Mouse (Mus musculus): ENCODE measurements at regions not wholly inside any gene's neighbourhood (a gene's known extent, or its start where the extent isn't known, plus 50 kb on each side); places are given as distances from the start of the nearest gene placed in this dataset.

GRCm38 (mm10) chr9:68592976-68593375 is 60.6 kb upstream of the Rora start:
- no peak overlapping the region for H3K27ac ChIP-seq (ENCODE audit: insufficient read depth, low read depth)
- dilution Hi-C loops (cut with MboI; ENCODE audit: extremely low pct_ligation_motif_present, extremely low pct_unique_long_range_greater_than_20kb, low sequenced_read_pairs) (no loop called here), in situ Hi-C loops (cut with MboI; ENCODE audit: low pct_ligation_motif_present, low pct_unique_long_range_greater_than_20kb, low sequenced_read_pairs) (no loop called here)
- H3K9ac ChIP-seq (ENCODE audit: insufficient read depth, low read depth): no peak overlapping the region
- no peaks in the 10 kb centered on the region for H3K79me2 ChIP-seq (replicated peaks; ENCODE audit: control insufficient read depth, extremely low read depth, insufficient read depth, poor library complexity, severe bottlenecking)
- peaks cover 73% of the 10 kb centered on the region for H3K9me3 ChIP-seq (replicated peaks; ENCODE audit: low read length)
- no peaks in the 10 kb centered on the region for H3K4me1 ChIP-seq (ENCODE audit: control insufficient read depth in 1 of 2, insufficient read depth in 2 of 2)
- H3K4me3 ChIP-seq (replicated peaks in 1 of 3; ENCODE audit: low read depth in 2 of 3, low read length in 2 of 3, poor library complexity in 1 of 3): no peak overlapping the region
- H3K4me2 ChIP-seq (ENCODE audit: insufficient read depth, low read depth, poor library complexity, severe bottlenecking): no peak overlapping the region
- H3K27me3 ChIP-seq (replicated peaks): no peaks in the 10 kb centered on the region
- no peaks in the 10 kb centered on the region for H3K36me3 ChIP-seq (replicated peaks in 1 of 2; ENCODE audit: control insufficient read depth in 1 of 2, insufficient read depth in 1 of 2, low read length in 1 of 2)
- DNase-seq (ENCODE audit: extremely low read depth): no peak
- TF ChIP-seq POLR2A (IDR thresholded peaks at IDR 0.05; ENCODE audit: low read depth, low read length) (no peak), BHLHE40 (IDR thresholded peaks at IDR 0.05; ENCODE audit: low read depth, low read length) (no peak), NELFE (IDR thresholded peaks at IDR 0.05; ENCODE audit: low read depth, low read length) (no peak), ZNF384 (IDR thresholded peaks at IDR 0.05; ENCODE audit: low read depth, low read length) (no peak), MXI1 (IDR thresholded peaks at IDR 0.05; ENCODE audit: low read depth, low read length) (no peak), NRF1 (IDR thresholded peaks at IDR 0.05; ENCODE audit: low read depth, low read length) (no peak), ZC3H11A (IDR thresholded peaks at IDR 0.05; ENCODE audit: low read depth, low read length) (no peak), POLR2AphosphoS2 (IDR thresholded peaks at IDR 0.05; ENCODE audit: low read depth, low read length) (no peak), KAT2A (IDR thresholded peaks at IDR 0.05; ENCODE audit: insufficient replicate concordance, low read length) (no peak), JUND (conservative IDR thresholded peaks at IDR 0.05; ENCODE audit: low read depth, low read length) (no peak), ZKSCAN1 (IDR thresholded peaks at IDR 0.05; ENCODE audit: borderline replicate concordance, low read depth, low read length) (no peak), ELF1 (IDR thresholded peaks at IDR 0.05; ENCODE audit: low read depth, low read length) (no peak), RCOR1 (conservative IDR thresholded peaks at IDR 0.05; ENCODE audit: low read depth, low read length) (no peak), SMC3 (IDR thresholded peaks at IDR 0.05; ENCODE audit: low read depth, low read length) (no peak)

- no peak overlapping the region for H3K4me2 ChIP-seq (ENCODE audit: insufficient read depth, low read depth, poor library complexity, severe bottlenecking)
- no peaks in the 10 kb centered on the region for H3K79me2 ChIP-seq (replicated peaks; ENCODE audit: control insufficient read depth, extremely low read depth, insufficient read depth, poor library complexity, severe bottlenecking)
- H3K9ac ChIP-seq (ENCODE audit: insufficient read depth, low read depth): no peak overlapping the region
- no peaks in the 10 kb centered on the region for H3K27me3 ChIP-seq (replicated peaks)
- DNase-seq (ENCODE audit: extremely low read depth): no peak
- H3K27ac ChIP-seq (ENCODE audit: insufficient read depth, low read depth): no peak overlapping the region
- peaks cover 74% of the 10 kb centered on the region for H3K9me3 ChIP-seq (replicated peaks; ENCODE audit: low read length)
- no peak overlapping the region for H3K4me3 ChIP-seq (replicated peaks in 1 of 3; ENCODE audit: low read depth in 2 of 3, low read length in 2 of 3, poor library complexity in 1 of 3)
- TF ChIP-seq ZC3H11A (IDR thresholded peaks at IDR 0.05; ENCODE audit: low read depth, low read length) (no peak), POLR2A (IDR thresholded peaks at IDR 0.05; ENCODE audit: low read depth, low read length) (no peak), MEF2A (IDR thresholded peaks at IDR 0.05; ENCODE audit: borderline replicate concordance, low read depth, low read length) (no peak), EP300 (IDR thresholded peaks at IDR 0.05; ENCODE audit: low read length) (no peak), MAX (IDR thresholded peaks at IDR 0.05; ENCODE audit: low read length) (no peak), UBTF (IDR thresholded peaks at IDR 0.05; ENCODE audit: low read depth, low read length) (no peak), ETS1 (conservative IDR thresholded peaks at IDR 0.05; ENCODE audit: low read depth, low read length) (no peak), ZKSCAN1 (IDR thresholded peaks at IDR 0.05; ENCODE audit: borderline replicate concordance, low read depth, low read length) (no peak)
- dilution Hi-C loops (cut with MboI; ENCODE audit: extremely low pct_ligation_motif_present, extremely low pct_unique_long_range_greater_than_20kb, low sequenced_read_pairs): no loop called here
- in situ Hi-C loops (cut with MboI; ENCODE audit: low pct_ligation_motif_present, low pct_unique_long_range_greater_than_20kb, low sequenced_read_pairs): no loop called here
- H3K4me1 ChIP-seq (ENCODE audit: control insufficient read depth in 1 of 2, insufficient read depth in 2 of 2): no peaks in the 10 kb centered on the region
- no peaks in the 10 kb centered on the region for H3K36me3 ChIP-seq (replicated peaks in 1 of 2; ENCODE audit: control insufficient read depth in 1 of 2, insufficient read depth in 1 of 2, low read length in 1 of 2)
These were observed 59.0 kb upstream of the Rora start for GRCm38 (mm10) chr9:68594586-68594985.
